Mouse (Mus musculus) liver, embryonic 13.5 days (tissue): Measurements from ENCODE around the gene Mcf2l. TPM values are rescaled to one million over a fixed set of nuclear protein-coding genes. Genes with fewer than 3 reads are reported as not detected.

Experiments
- ATAC-seq: fragments of 200-750 bp; cut with Nextera tagmentation; 2 replicates; pipeline ENCODE4 v1.8.0; 2017; ENCODE audit warnings: low read depth, mild to moderate bottlenecking, moderate number of reproducible peaks, moderate library complexity
- DNase-seq: peaks from one replicate; pipeline ENCODE4 v3.0.0; 2022
- H3K27ac ChIP-seq: fragments of 300-500 bp; sonication (generic); 2 replicates; pipeline ENCODE4 v1.5.1; 2015; ENCODE audit warnings: moderate library complexity, mild to moderate bottlenecking, inconsistent platforms
- H3K27me3 ChIP-seq: fragments of 300-500 bp; sonication (generic); 2 replicates; pipeline ENCODE4 v1.6.1; 2015; ENCODE audit warnings: mild to moderate bottlenecking, inconsistent platforms
- H3K36me3 ChIP-seq: fragments of 300-500 bp; sonication (generic); 2 replicates; pipeline ENCODE4 v1.6.1; 2015; ENCODE audit warnings: mild to moderate bottlenecking, inconsistent platforms
- H3K4me1 ChIP-seq: fragments of 300-500 bp; sonication (generic); replicated peaks from 2 replicates; pipeline ENCODE4 v1.6.1; 2015; ENCODE audit warnings: inconsistent platforms
- H3K4me2 ChIP-seq: fragments of 300-500 bp; sonication (generic); 2 replicates; pipeline ENCODE4 v1.6.1; 2015; ENCODE audit warnings: inconsistent platforms, mild to moderate bottlenecking, moderate library complexity
- H3K4me3 ChIP-seq: fragments of 300-500 bp; sonication (generic); replicated peaks from 2 replicates; pipeline ENCODE4 v1.5.1; 2015; ENCODE audit warnings: mild to moderate bottlenecking, inconsistent platforms
- H3K9ac ChIP-seq: fragments of 300-500 bp; sonication (generic); 2 replicates; pipeline ENCODE4 v1.6.1; 2015; ENCODE audit warnings: mild to moderate bottlenecking, inconsistent platforms
- H3K9me3 ChIP-seq: fragments of 300-500 bp; sonication (generic); replicated peaks from 2 replicates; pipeline ENCODE4 v1.6.1; 2016; ENCODE audit warnings: inconsistent platforms
- WGBS: fragments of 180-500 bp; shearing (Covaris S2); methylation state at CpG from one replicate; pipeline ENCODE4 v1.1.7; 2015; ENCODE audit not compliant: insufficient replicate concordance; 5-methylcytosine and 5-hydroxymethylcytosine counted together
- polyA plus RNA-seq: library from polyadenylated mRNA; unstranded; fragments of >200 nt; fragmentation: Nextera tagmentation; extraction: Ambion mirVana; gene quantifications from 2 replicates; pipeline ENCODE4 v1.2.1, GENCODE M21; 2015

Gene Mcf2l
- polyA plus RNA-seq, 1 experiment from 2014 or later: 0.89 TPM

GRCm38 (mm10) chr8:12874971-12875370, 1.4 kb downstream of the Mcf2l start:
- H3K4me3 ChIP-seq: no peak overlapping the region
- ATAC-seq (no peak), DNase-seq (no peak)
- WGBS: 61% methylated on average over 4 of the region's 4 CpGs
- H3K4me2 ChIP-seq: no peak overlapping the region
- H3K4me1 ChIP-seq: peaks cover 13% of the 10 kb centered on the region
- H3K9me3 ChIP-seq: no peaks in the 10 kb centered on the region
- H3K9ac ChIP-seq: no peak overlapping the region
- H3K27me3 ChIP-seq: peaks cover 76% of the 10 kb centered on the region
- no peaks in the 10 kb centered on the region for H3K36me3 ChIP-seq
- no peak overlapping the region for H3K27ac ChIP-seq

- WGBS: 55% methylated on average over 6 of the region's 6 CpGs
- Histone ChIP-seq H3K9me3 (no peaks in the 10 kb centered on the region), H3K27me3 (peaks cover 64% of the 10 kb centered on the region), H3K9ac (no peak overlapping the region), H3K27ac (no peak overlapping the region), H3K36me3 (no peaks in the 10 kb centered on the region), H3K4me1 (peaks cover 13% of the 10 kb centered on the region), H3K4me3 (no peak overlapping the region), H3K4me2 (no peak overlapping the region)
- ATAC-seq: no peak
- no peak for DNase-seq
Measured at GRCm38 (mm10) chr8:12877126-12877525, 3.5 kb downstream of the Mcf2l start.

DNA sequence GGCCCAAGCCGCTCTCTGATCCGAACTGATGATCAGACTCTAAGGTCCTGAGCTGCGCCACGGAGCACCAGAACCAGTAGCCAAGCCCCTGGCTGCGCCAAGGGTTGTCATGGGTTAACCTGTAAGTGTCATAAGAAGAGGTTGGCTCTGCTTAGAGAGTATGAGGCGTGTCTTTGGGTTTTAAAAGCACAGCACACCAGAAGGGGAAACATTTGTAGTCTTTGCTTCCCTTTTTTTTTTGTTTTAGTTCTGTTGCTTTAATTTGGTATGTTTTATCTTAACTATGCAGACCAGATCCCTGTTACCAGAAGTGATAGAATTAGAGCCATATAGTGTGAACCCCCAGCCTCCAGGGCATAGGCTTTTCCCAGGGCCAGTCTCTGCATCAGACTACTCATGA, 6.6 kb downstream of the Mcf2l start:
- 68% methylated on average over 6 of the region's 6 CpGs for WGBS
- Histone ChIP-seq H3K36me3 (no peaks in the 10 kb centered on the region), H3K9ac (no peak overlapping the region), H3K9me3 (no peaks in the 10 kb centered on the region), H3K4me1 (no peaks in the 10 kb centered on the region), H3K27ac (no peak overlapping the region), H3K4me2 (no peak overlapping the region), H3K27me3 (peaks cover 36% of the 10 kb centered on the region), H3K4me3 (no peak overlapping the region)
- DNase-seq (no peak), ATAC-seq (no peak)

DNA sequence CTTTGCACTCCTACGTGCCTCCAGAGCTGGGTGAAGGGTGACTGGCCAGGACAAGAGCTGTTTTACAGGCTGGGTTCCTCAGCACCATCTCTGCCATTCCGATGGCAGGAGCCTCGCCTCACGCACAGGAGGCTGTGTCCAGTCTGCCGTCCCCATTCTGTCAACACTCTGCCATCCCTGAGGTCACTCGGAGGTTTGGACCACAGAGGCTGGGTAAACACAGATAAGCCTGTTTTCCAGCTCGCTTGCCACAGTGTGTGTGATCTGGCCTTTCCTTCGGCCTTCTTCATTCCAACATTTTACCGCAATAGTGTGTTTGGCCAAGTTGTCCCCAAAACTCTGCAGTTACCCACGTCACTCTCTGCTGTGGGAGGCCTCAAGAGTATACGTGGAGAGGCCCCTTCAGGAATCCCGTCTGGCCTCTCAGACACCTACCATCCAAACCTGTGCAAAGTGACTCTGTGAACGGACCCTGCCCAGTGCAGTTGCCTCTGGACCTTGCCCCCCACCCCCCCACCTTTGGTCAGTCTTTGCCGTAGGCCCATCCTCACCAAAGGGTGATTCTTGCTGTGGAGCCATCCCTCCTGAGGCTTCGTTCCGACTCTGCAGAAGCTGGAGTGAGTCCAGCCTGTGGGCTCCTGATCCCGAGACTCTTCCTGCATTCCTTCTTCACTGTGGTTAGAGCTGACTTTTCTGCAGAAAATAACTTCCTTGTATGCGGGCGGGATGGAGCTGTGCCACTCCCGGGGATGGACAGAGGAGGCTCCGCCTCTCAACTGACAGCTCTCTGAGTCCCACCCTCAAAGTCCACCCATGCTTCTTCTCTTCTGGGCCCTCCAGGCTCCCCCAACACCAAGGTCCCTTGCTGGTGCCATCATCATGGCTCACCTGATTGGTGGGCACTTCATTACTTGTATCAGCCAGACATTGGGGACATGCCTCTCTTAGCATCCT, 9.7 kb downstream of the Mcf2l start:
- Histone ChIP-seq H3K4me2 (no peak overlapping the region), H3K4me3 (no peak overlapping the region), H3K27me3 (peaks cover 18% of the 10 kb centered on the region), H3K4me1 (no peaks in the 10 kb centered on the region), H3K9me3 (no peaks in the 10 kb centered on the region), H3K36me3 (no peaks in the 10 kb centered on the region), H3K9ac (no peak overlapping the region), H3K27ac (no peak overlapping the region)
- ATAC-seq (0 out of 2 replicates have a peak, but pooled peaks have one; percentile 26), DNase-seq (no peak)
- WGBS: 51% methylated on average over 21 of the region's 21 CpGs

GRCm38 (mm10) chr8:12887772-12888435, 14.3 kb downstream of the Mcf2l start:
- H3K9ac ChIP-seq: no peak overlapping the region
- WGBS: 72% methylated on average over 16 of the region's 16 CpGs
- H3K36me3 ChIP-seq: no peaks in the 10 kb centered on the region
- no peak overlapping the region for H3K4me3 ChIP-seq
- H3K4me1 ChIP-seq: no peaks in the 10 kb centered on the region
- H3K27me3 ChIP-seq: peaks cover 17% of the 10 kb centered on the region
- no peaks in the 10 kb centered on the region for H3K9me3 ChIP-seq
- ATAC-seq: no peak
- no peak overlapping the region for H3K27ac ChIP-seq
- no peak overlapping the region for H3K4me2 ChIP-seq
- DNase-seq: no peak

- no peaks in the 10 kb centered on the region for H3K9me3 ChIP-seq
- H3K27me3 ChIP-seq: peaks cover 24% of the 10 kb centered on the region
- DNase-seq: no peak
- H3K27ac ChIP-seq: no peak overlapping the region
- no peak for ATAC-seq
- H3K4me2 ChIP-seq: no peak overlapping the region
- 73% methylated on average over 11 of the region's 11 CpGs for WGBS
- no peak overlapping the region for H3K9ac ChIP-seq
- H3K4me1 ChIP-seq: no peaks in the 10 kb centered on the region
- no peak overlapping the region for H3K4me3 ChIP-seq
- no peaks in the 10 kb centered on the region for H3K36me3 ChIP-seq
Measured at GRCm38 (mm10) chr8:12889046-12889598, 15.5 kb downstream of the Mcf2l start.

DNA sequence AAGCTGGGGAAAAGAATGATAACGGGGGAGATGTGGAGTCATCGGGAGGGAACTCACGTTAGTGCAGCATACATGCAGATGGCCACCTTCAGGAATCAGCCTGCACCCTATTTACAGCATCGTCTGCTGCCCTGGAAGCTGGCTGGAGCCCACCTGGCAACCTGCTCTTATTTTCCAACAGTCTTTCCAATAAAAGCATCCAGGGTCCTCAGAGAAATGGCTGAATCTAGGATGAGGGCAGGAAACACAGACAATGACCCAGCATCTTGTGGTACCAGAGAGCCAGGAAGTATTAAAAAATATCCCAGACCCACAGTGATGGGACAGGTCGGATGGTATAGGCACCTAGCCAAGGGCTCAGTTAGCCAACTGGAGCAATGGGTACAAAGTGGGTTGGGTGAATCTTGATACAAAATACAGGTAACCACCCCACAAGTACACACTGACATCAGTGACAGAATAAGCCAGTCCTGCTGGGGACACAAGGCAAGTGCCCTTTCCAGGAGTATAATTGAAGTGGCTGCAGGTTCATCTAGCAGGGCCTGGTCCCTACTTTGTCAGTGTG, 19.4 kb downstream of the Mcf2l start:
- WGBS: 42% methylated on average over 5 of the region's 5 CpGs
- no peak for DNase-seq
- no peak overlapping the region for H3K9ac ChIP-seq
- H3K27ac ChIP-seq: no peak overlapping the region
- no peaks in the 10 kb centered on the region; the same call in 1 of the 2 replicates for H3K4me1 ChIP-seq
- peaks cover 34% of the 10 kb centered on the region for H3K27me3 ChIP-seq
- no peaks in the 10 kb centered on the region for H3K36me3 ChIP-seq
- no peak for ATAC-seq
- H3K4me2 ChIP-seq: no peak overlapping the region
- no peak overlapping the region for H3K4me3 ChIP-seq
- no peaks in the 10 kb centered on the region for H3K9me3 ChIP-seq

DNA sequence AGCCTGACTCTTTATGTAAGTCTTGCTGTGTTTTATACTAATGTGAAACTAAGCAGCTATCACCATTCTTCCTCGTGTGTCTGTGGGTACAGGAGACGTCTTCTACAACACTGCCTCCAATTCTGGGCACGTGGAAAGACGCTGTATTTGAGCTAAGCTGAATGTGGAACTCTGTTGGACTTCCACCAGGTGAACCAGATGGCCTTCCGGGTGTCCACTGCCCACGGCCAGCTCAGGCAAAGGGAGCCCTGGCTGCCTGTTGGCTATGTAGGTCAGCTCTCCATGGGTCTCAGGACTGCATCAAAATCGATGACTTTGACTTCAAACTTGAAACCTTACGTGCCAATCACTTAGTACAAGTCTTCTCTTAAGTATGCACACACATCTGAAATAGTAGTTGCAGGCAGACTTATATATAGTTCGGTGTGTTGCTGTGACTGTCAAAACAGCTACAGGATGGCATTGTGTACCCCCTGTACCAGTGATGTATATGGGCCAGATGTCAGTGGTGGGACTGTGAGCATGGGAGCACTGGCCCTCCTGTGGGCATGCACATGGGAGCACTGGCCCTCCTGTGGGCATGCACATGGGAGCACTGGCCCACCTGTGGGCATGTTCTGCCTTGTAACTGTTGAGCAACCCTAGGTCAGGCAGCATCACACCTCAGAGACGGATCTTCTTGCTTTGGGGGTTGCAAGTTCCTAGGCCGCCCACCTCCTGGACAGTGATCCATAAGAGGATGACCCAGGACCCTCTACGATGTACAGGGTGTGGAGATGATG, 20.4 kb downstream of the Mcf2l start:
- H3K9ac ChIP-seq: no peak overlapping the region
- H3K4me2 ChIP-seq: no peak overlapping the region
- H3K9me3 ChIP-seq: no peaks in the 10 kb centered on the region
- H3K36me3 ChIP-seq: no peaks in the 10 kb centered on the region
- no peak overlapping the region for H3K27ac ChIP-seq
- no peak overlapping the region for H3K4me3 ChIP-seq
- WGBS: 59% methylated on average over 12 of the region's 12 CpGs
- H3K27me3 ChIP-seq: peaks cover 38% of the 10 kb centered on the region
- ATAC-seq (no peak), DNase-seq (no peak)
- H3K4me1 ChIP-seq: no peaks in the 10 kb centered on the region; the same call in 1 of the 2 replicates

GRCm38 (mm10) chr8:12894783-12895534, 21.4 kb downstream of the Mcf2l start:
- Histone ChIP-seq H3K4me2 (no peak overlapping the region), H3K9me3 (no peaks in the 10 kb centered on the region), H3K4me1 (no peaks in the 10 kb centered on the region; the same call in 1 of the 2 replicates), H3K4me3 (no peak overlapping the region), H3K27ac (no peak overlapping the region), H3K27me3 (peaks cover 34% of the 10 kb centered on the region), H3K9ac (no peak overlapping the region), H3K36me3 (no peaks in the 10 kb centered on the region)
- WGBS: 61% methylated on average over 11 of the region's 11 CpGs
- DNase-seq (no peak), ATAC-seq (no peak)

GRCm38 (mm10) chr8:12895535-12896150, 22.0 kb downstream of the Mcf2l start:
- 55% methylated on average over 9 of the region's 9 CpGs for WGBS
- Histone ChIP-seq H3K4me1 (no peaks in the 10 kb centered on the region; the same call in 1 of the 2 replicates), H3K27me3 (peaks cover 29% of the 10 kb centered on the region), H3K27ac (no peak overlapping the region), H3K36me3 (no peaks in the 10 kb centered on the region), H3K9ac (no peak overlapping the region), H3K4me2 (no peak overlapping the region), H3K4me3 (no peak overlapping the region), H3K9me3 (no peaks in the 10 kb centered on the region)
- DNase-seq (no peak), ATAC-seq (no peak)
